Mouse (Mus musculus) heart, embryonic 11.5 days (tissue): ENCODE measurements around the gene Ywhah. TPM values are rescaled to one million over a fixed set of nuclear protein-coding genes. Genes with fewer than 3 reads are reported as not detected.

ENCODE experiments used
- ATAC-seq: fragments of 200-750 bp; cut with Nextera tagmentation; replicated peaks from 2 replicates; pipeline ENCODE4 v1.8.0; 2017; ENCODE audit warnings: moderate library complexity; ENCODE audit not compliant: insufficient number of reproducible peaks, low FRiP score, low TSS enrichment
- H3K27ac ChIP-seq: fragments of 300-500 bp; sonication (generic); 2 replicates; pipeline ENCODE4 v1.5.1; 2014; ENCODE audit warnings: mild to moderate bottlenecking, low read depth, low read length
- H3K27me3 ChIP-seq: fragments of 300-500 bp; sonication (generic); 2 replicates; pipeline ENCODE4 v1.6.1; 2014; ENCODE audit warnings: mild to moderate bottlenecking, low read length, mixed read lengths; ENCODE audit not compliant: control insufficient read depth, insufficient read depth
- H3K36me3 ChIP-seq: fragments of 300-500 bp; sonication (generic); 2 replicates; pipeline ENCODE4 v1.6.1; 2014; ENCODE audit warnings: mild to moderate bottlenecking, low read length, moderate library complexity, mixed read lengths; ENCODE audit not compliant: control insufficient read depth, insufficient read depth
- H3K4me1 ChIP-seq: fragments of 300-500 bp; sonication (generic); 2 replicates; pipeline ENCODE4 v1.6.1; 2014; ENCODE audit warnings: low read length; ENCODE audit not compliant: control insufficient read depth, insufficient read depth
- H3K4me2 ChIP-seq: fragments of 300-500 bp; sonication (generic); 2 replicates; pipeline ENCODE4 v1.6.1; 2014; ENCODE audit warnings: mild to moderate bottlenecking, moderate library complexity
- H3K4me3 ChIP-seq: fragments of 300-500 bp; sonication (generic); 2 replicates; pipeline ENCODE4 v1.5.1; 2014; ENCODE audit warnings: low read depth, low read length
- H3K9ac ChIP-seq: fragments of 300-500 bp; sonication (generic); 2 replicates; pipeline ENCODE4 v1.6.1; 2014; ENCODE audit warnings: mild to moderate bottlenecking, low read depth, low read length, moderate library complexity
- H3K9me3 ChIP-seq: fragments of 300-500 bp; sonication (generic); replicated peaks from 2 replicates; pipeline ENCODE4 v1.6.1; 2016; ENCODE audit warnings: low read length; ENCODE audit not compliant: control insufficient read depth
- WGBS: fragments of 180-500 bp; shearing (Covaris S2); extraction: QIAGEN DNeasy Blood & Tissue Kit; methylation state at CpG from one replicate; pipeline ENCODE4 v1.1.7; 2014; ENCODE audit not compliant: insufficient replicate concordance; 5-methylcytosine and 5-hydroxymethylcytosine counted together
- polyA plus RNA-seq: library from polyadenylated mRNA; unstranded; fragments of >200 nt; fragmentation: Nextera tagmentation; extraction: Ambion mirVana; gene quantifications from 2 replicates; pipeline ENCODE4 v1.2.1, GENCODE M21; 2014

Ywhah gene
- polyA plus RNA-seq, 1 experiment from 2014 or later = 449 TPM

- H3K36me3 ChIP-seq = no peaks in the 10 kb centered on the region
- no peak overlapping the region for H3K9ac ChIP-seq
- no peaks in the 10 kb centered on the region for H3K4me1 ChIP-seq
- H3K9me3 ChIP-seq = no peaks in the 10 kb centered on the region
- ATAC-seq = no peak
- H3K4me2 ChIP-seq = no peak overlapping the region
- no peaks in the 10 kb centered on the region for H3K27me3 ChIP-seq
- 81% methylated on average over 6 of the region's 6 CpGs for WGBS
- no peak overlapping the region for H3K4me3 ChIP-seq
- H3K27ac ChIP-seq = no peak overlapping the region
These were observed 26.7 kb downstream of the Ywhah start for GRCm38 (mm10) chr5:33045316-33045705.

GRCm38 (mm10) chr5:33052849-33053582 lies 34.4 kb downstream of the Ywhah start:
- H3K27me3 ChIP-seq = no peaks in the 10 kb centered on the region
- no peaks in the 10 kb centered on the region for H3K36me3 ChIP-seq
- no peaks in the 10 kb centered on the region for H3K9me3 ChIP-seq
- H3K4me1 ChIP-seq = no peaks in the 10 kb centered on the region
- H3K4me2 ChIP-seq = no peak overlapping the region
- ATAC-seq = no peak
- H3K27ac ChIP-seq = no peak overlapping the region
- 60% methylated on average over 14 of the region's 14 CpGs for WGBS
- H3K4me3 ChIP-seq = no peak overlapping the region
- no peak overlapping the region for H3K9ac ChIP-seq

GRCm38 (mm10) chr5:33056126-33056765 lies 37.6 kb downstream of the Ywhah start:
- H3K4me3 ChIP-seq = no peak overlapping the region
- ATAC-seq = no peak
- no peaks in the 10 kb centered on the region for H3K36me3 ChIP-seq
- H3K9me3 ChIP-seq = no peaks in the 10 kb centered on the region
- no peak overlapping the region for H3K4me2 ChIP-seq
- WGBS = 71% methylated on average over 10 of the region's 10 CpGs
- no peak overlapping the region for H3K27ac ChIP-seq
- no peaks in the 10 kb centered on the region for H3K27me3 ChIP-seq
- H3K9ac ChIP-seq = no peak overlapping the region
- no peaks in the 10 kb centered on the region for H3K4me1 ChIP-seq

GRCm38 (mm10) chr5:33070071-33070470 lies 51.5 kb downstream of the Ywhah start:
- no peaks in the 10 kb centered on the region for H3K4me1 ChIP-seq
- H3K27me3 ChIP-seq = no peaks in the 10 kb centered on the region
- H3K27ac ChIP-seq = no peak overlapping the region
- no peak overlapping the region for H3K4me3 ChIP-seq
- no peak for ATAC-seq
- no peak overlapping the region for H3K9ac ChIP-seq
- no peaks in the 10 kb centered on the region for H3K9me3 ChIP-seq
- H3K4me2 ChIP-seq = no peak overlapping the region
- H3K36me3 ChIP-seq = no peaks in the 10 kb centered on the region

- Histone ChIP-seq H3K36me3 (no peaks in the 10 kb centered on the region), H3K27ac (no peak overlapping the region), H3K9ac (no peak overlapping the region), H3K4me3 (no peak overlapping the region), H3K9me3 (no peaks in the 10 kb centered on the region), H3K27me3 (no peaks in the 10 kb centered on the region), H3K4me2 (no peak overlapping the region), H3K4me1 (no peaks in the 10 kb centered on the region)
- WGBS = 42% methylated on average over 6 of the region's 6 CpGs
- no peak for ATAC-seq
These were observed 58.0 kb downstream of the Ywhah start for GRCm38 (mm10) chr5:33076490-33077191.

Other genes with a start within 250 kb of the Ywhah start
- 45.5 and 53.1 TPM in 2 replicates for gene Pisd, start 233.2 kb upstream of the Ywhah start, polyA plus RNA-seq
- not detected in 2 replicates for gene Gm20671, start 191.7 kb upstream of the Ywhah start, polyA plus RNA-seq
- 9.0 and 11.5 TPM in 2 replicates for gene Prr14l, start 164.6 kb upstream of the Ywhah start, polyA plus RNA-seq
- 18.2 and 20.8 TPM in 2 replicates for gene Depdc5, start 155.1 kb upstream of the Ywhah start, polyA plus RNA-seq
- gene Slc5a1, start 85.4 kb downstream of the Ywhah start, polyA plus RNA-seq = not detected in 2 replicates
- 43.9 and 51.6 TPM in 2 replicates for gene Spon2, start 199.6 kb downstream of the Ywhah start, polyA plus RNA-seq